Mouse (Mus musculus) MEL (cell line): Measurements from ENCODE around the gene Lama5. TPM values are rescaled to one million over a fixed set of nuclear protein-coding genes. Genes with fewer than 3 reads are reported as not detected.
"Not testable (repeated sequence)": the region's sequence is repeated elsewhere in the genome, so short reads cannot be mapped to it uniquely, and the experiment has no call there.

Experiments used
- DNase-seq: peaks from one replicate; pipeline ENCODE4 v3.0.0; 2011; ENCODE audit warnings: low read depth, low spot score
- H3K27ac ChIP-seq: 2 replicates; pipeline ENCODE4 v1.5.1; 2012; ENCODE audit warnings: low read depth, mild to moderate bottlenecking, control low read depth, low read length, moderate library complexity; ENCODE audit not compliant: control insufficient read depth
- H3K27me3 ChIP-seq, 2 experiments: fragments of 150-350 bp in 1 of 2; sonication (generic) in 1 of 2; 2 replicates each; pipeline ENCODE4 v1.6.1; 2012; ENCODE audit warnings: low read length in 2 of 2, mild to moderate bottlenecking in 2 of 2, improper control_type of control experiment in 1 of 2, moderate library complexity in 1 of 2; ENCODE audit not compliant: insufficient read depth in 2 of 2, control insufficient read depth in 1 of 2
- H3K36me3 ChIP-seq, 2 experiments: 2 replicates each; pipeline ENCODE4 v1.6.1; 2012 to 2014; ENCODE audit warnings: low read length in 2 of 2, improper control_type of control experiment in 1 of 2, inconsistent platforms in 1 of 2, mild to moderate bottlenecking in 1 of 2; ENCODE audit not compliant: insufficient read depth in 2 of 2, control insufficient read depth in 1 of 2
- H3K4me1 ChIP-seq, 2 experiments: fragments of 150-350 bp in 1 of 2; sonication (generic) in 1 of 2; 2 replicates each; pipeline ENCODE4 v1.6.1; 2012; ENCODE audit warnings: low read length in 2 of 2, improper control_type of control experiment in 1 of 2, mild to moderate bottlenecking in 1 of 2; ENCODE audit not compliant: insufficient read depth in 2 of 2, control insufficient read depth in 1 of 2
- H3K4me3 ChIP-seq, 2 experiments: fragments of 150-350 bp in 1 of 2; sonication (generic) in 1 of 2; 2 replicates each; pipeline ENCODE4 v1.5.1; 2012; ENCODE audit warnings: low read depth in 2 of 2, low read length in 2 of 2, mild to moderate bottlenecking in 2 of 2, moderate library complexity in 2 of 2, control low read depth in 1 of 2, improper control_type of control experiment in 1 of 2; ENCODE audit not compliant: control insufficient read depth in 1 of 2, insufficient read depth in 1 of 2
- H3K79me2 ChIP-seq: 2 replicates; pipeline ENCODE4 v1.6.1; 2012; ENCODE audit warnings: mild to moderate bottlenecking, low read length, moderate library complexity; ENCODE audit not compliant: control insufficient read depth, poor library complexity, insufficient read depth
- H3K9ac ChIP-seq: 2 replicates; pipeline ENCODE4 v1.6.1; 2012; ENCODE audit warnings: low read depth, mild to moderate bottlenecking, control low read depth, low read length, moderate library complexity; ENCODE audit not compliant: control insufficient read depth, poor library complexity, severe bottlenecking
- H3K9me3 ChIP-seq: fragments of 150-350 bp; sonication (generic); replicated peaks from 2 replicates; pipeline ENCODE4 v1.6.1; 2012; ENCODE audit warnings: mild to moderate bottlenecking, low read length, improper control_type of control experiment, moderate library complexity; ENCODE audit not compliant: insufficient read depth
- CTCF ChIP-seq, 3 experiments: IDR thresholded peaks in 2 of 3; conservative IDR thresholded peaks in 1 of 3; 2 replicates each; pipeline ENCODE4 v1.5.1; 2011 to 2012; ENCODE audit warnings: low read length in 3 of 3, low read depth in 2 of 3, mild to moderate bottlenecking in 2 of 3, improper control_type of control experiment in 1 of 3, inconsistent platforms in 1 of 3, mixed read lengths in 1 of 3, moderate library complexity in 1 of 3; ENCODE audit not compliant: control insufficient read depth in 1 of 3, insufficient read depth in 1 of 3, poor library complexity in 1 of 3, severe bottlenecking in 1 of 3
- ELF1 ChIP-seq: IDR thresholded peaks from 2 replicates; pipeline ENCODE4 v1.6.1; 2014; ENCODE audit warnings: low read depth, mild to moderate bottlenecking, inconsistent platforms, low read length, improper control_type of control experiment, moderate library complexity
- ETS1 ChIP-seq: IDR thresholded peaks from 2 replicates; pipeline ENCODE4 v1.6.1; 2012; ENCODE audit warnings: low read depth, mild to moderate bottlenecking, inconsistent platforms, low read length, improper control_type of control experiment, moderate library complexity
- POLR2A ChIP-seq, 2 experiments: IDR thresholded peaks; 2 replicates each; pipeline ENCODE4 v1.6.1; 2011 to 2012; ENCODE audit warnings: low read length in 2 of 2, mild to moderate bottlenecking in 2 of 2, control low read depth in 1 of 2, improper control_type of control experiment in 1 of 2, low read depth in 1 of 2, moderate library complexity in 1 of 2; ENCODE audit not compliant: control insufficient read depth in 1 of 2, insufficient read depth in 1 of 2, poor library complexity in 1 of 2
- RCOR1 ChIP-seq: IDR thresholded peaks from 2 replicates; pipeline ENCODE4 v1.6.1; 2012; ENCODE audit warnings: low read depth, mild to moderate bottlenecking, inconsistent platforms, low read length, improper control_type of control experiment
- SIN3A ChIP-seq: IDR thresholded peaks from 2 replicates; pipeline ENCODE4 v1.6.1; 2012; ENCODE audit warnings: low read length, improper control_type of control experiment, inconsistent platforms
- SMC3 ChIP-seq: IDR thresholded peaks from 2 replicates; pipeline ENCODE4 v1.6.1; 2011; ENCODE audit warnings: low read depth, low read length, improper control_type of control experiment
- ZC3H11A ChIP-seq: IDR thresholded peaks from 2 replicates; pipeline ENCODE4 v1.6.1; 2012; ENCODE audit warnings: low read depth, mild to moderate bottlenecking, inconsistent platforms, low read length, improper control_type of control experiment
- polyA plus RNA-seq, 2 experiments: library from polyadenylated mRNA; stranded (reverse) in 1 of 2; unstranded in 1 of 2; fragments of >175 nt in 1 of 2; fragments of >200 nt in 1 of 2; gene quantifications; 2 replicates each; pipeline versions ENCODE4 v1.2.1 to v1.2.4; 2012; ENCODE audit warnings: low replicate concordance in 2 of 2, low read depth in 1 of 2; ENCODE audit not compliant: insufficient read length in 2 of 2, insufficient read depth in 1 of 2, missing spikeins in 1 of 2
- total RNA-seq: library from RNA; depleted of rRNA; stranded (reverse); fragments of 300-350 nt; gene quantifications from 2 replicates; pipeline ENCODE4 v1.2.3, GENCODE M21; 2012

Lama5 gene
- total and polyA plus RNA-seq, 3 experiments = 6.1 to 14.6 TPM; not detected in 1

DNA sequence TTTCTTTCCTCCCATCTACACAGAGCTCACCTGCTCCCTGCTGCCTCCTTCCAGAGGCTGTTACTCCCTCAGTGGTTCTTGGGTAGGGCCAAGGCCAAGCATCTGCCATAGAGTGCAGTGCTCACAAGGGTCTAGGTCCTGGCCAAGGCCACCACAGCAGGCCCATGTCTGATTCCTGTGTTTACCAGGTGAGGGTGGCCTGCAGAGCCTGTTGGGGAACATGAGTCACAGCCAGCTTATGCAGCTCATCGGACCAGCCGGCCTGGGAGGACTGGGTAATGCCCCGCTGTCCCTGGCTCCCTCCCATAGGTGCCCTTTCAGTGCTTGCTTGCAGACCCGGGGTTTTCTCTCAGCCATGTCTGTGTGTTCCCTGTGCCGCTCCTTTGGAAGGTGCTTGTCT is 51.5 kb downstream of the Lama5 start:
- TF ChIP-seq ELF1 (no peak), ZC3H11A (no peak), CTCF (IDR thresholded peaks at IDR 0.05 in 2 of 3, conservative IDR thresholded peaks at IDR 0.05 in 1 of 3; ENCODE audit: control insufficient read depth in 1 of 3, insufficient read depth in 1 of 3, low read depth in 2 of 3, low read length in 3 of 3, poor library complexity in 1 of 3, severe bottlenecking in 1 of 3) (no peak), RCOR1 (no peak), SIN3A (no peak), POLR2A (IDR thresholded peaks at IDR 0.05; ENCODE audit: control insufficient read depth in 1 of 2, insufficient read depth in 1 of 2, low read depth in 1 of 2, low read length in 2 of 2, poor library complexity in 1 of 2) (no peak), ETS1 (no peak)
- Histone ChIP-seq H3K36me3 (peaks cover 4 to 8% of the 10 kb centered on the region in 2 experiments), H3K79me2 (peaks cover 30% of the 10 kb centered on the region), H3K27ac (no peak overlapping the region), H3K4me1 (peaks cover 0 to 21% of the 10 kb centered on the region in 2 experiments; a peak in 2 of 4 replicates), H3K9me3 (no peaks in the 10 kb centered on the region), H3K4me3 (no peak overlapping the region), H3K9ac (no peak overlapping the region), H3K27me3 (no peaks in the 10 kb centered on the region)
- no peak for DNase-seq

DNA sequence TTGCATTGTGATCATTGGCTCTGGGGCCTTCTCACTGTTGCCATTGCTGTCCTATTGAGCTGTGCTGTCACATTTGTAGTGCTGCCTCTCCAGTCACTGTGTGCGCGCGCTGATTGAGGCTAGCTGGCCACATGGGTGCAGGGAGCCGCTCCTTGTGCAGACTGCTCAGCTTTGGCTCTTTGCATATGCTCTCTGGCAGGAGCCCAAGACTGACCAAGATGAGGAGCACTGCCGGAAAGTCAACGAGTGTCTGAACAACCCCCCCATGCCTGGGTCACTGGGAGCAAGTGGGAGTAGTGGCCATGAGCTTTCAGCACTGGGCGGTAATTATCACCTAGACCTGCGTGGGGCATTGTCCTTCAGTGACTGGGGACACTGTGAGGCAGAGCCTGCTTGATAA is 51.9 kb downstream of the Lama5 start:
- not testable (repeated sequence) for H3K9me3 ChIP-seq, H3K27me3 ChIP-seq, DNase-seq, H3K9ac ChIP-seq, H3K4me3 ChIP-seq, H3K36me3 ChIP-seq, H3K27ac ChIP-seq
- peaks cover 30% of the 10 kb centered on the region for H3K79me2 ChIP-seq
- peaks cover 0 to 21% of the 10 kb centered on the region in 2 experiments; a peak in 2 of 4 replicates for H3K4me1 ChIP-seq

DNA sequence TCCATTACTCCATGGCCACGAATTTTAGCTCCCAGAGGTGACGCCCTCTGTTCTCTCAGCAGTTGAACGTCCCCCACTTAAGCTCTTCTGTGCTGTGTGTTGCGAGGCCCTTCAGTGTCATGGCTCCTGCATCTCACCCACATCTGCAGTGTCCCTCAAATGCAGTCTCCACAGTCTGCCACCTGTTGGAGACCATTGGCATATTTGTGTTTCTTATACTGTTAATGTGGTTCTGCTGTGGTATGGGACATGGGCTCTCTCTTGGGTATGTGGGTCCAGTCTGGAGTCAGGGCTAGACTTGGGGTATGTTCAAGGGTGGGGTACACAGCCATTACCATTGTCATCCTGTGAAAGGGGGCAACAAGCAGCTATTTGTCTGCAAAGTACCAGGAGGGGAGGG is 52.5 kb downstream of the Lama5 start:
- Histone ChIP-seq H3K9me3 (no peaks in the 10 kb centered on the region), H3K9ac (peak overlapping the region; percentile 92), H3K27ac (no peak overlapping the region), H3K4me1 (peaks cover 0 to 21% of the 10 kb centered on the region in 2 experiments; a peak in 2 of 4 replicates), H3K79me2 (peaks cover 30% of the 10 kb centered on the region), H3K36me3 (peaks cover 4 to 8% of the 10 kb centered on the region in 2 experiments), H3K27me3 (no peaks in the 10 kb centered on the region), H3K4me3 (peak overlapping the region; percentile 78 to 84)
- TF ChIP-seq SIN3A (0 out of 2 replicates have a peak, but pooled peaks have one; percentile 34), CTCF (IDR thresholded peaks at IDR 0.05 in 2 of 3, conservative IDR thresholded peaks at IDR 0.05 in 1 of 3; ENCODE audit: control insufficient read depth in 1 of 3, insufficient read depth in 1 of 3, low read depth in 2 of 3, low read length in 3 of 3, poor library complexity in 1 of 3, severe bottlenecking in 1 of 3) (peak; percentile 16 to 53 (median 29); a peak in 4 of 6 replicates), RCOR1 (no peak), SMC3 (peak; percentile 21; the same call in 1 of the 2 replicates)
- DNase-seq = peak; percentile 60
